Mouse (Mus musculus) embryonic facial prominence, embryonic 14.5 days (tissue): ENCODE data around the gene Prkce. TPM values are rescaled to one million over a fixed set of nuclear protein-coding genes. Genes with fewer than 3 reads are reported as not detected.

Experiments used
- ATAC-seq: fragments of 200-750 bp; cut with Nextera tagmentation; 2 replicates; pipeline ENCODE4 v1.8.0; 2017; ENCODE audit warnings: low read depth, moderate number of reproducible peaks, moderate TSS enrichment
- DNase-seq: peaks from one replicate; pipeline ENCODE4 v3.0.0-alpha.2; 2015; ENCODE audit warnings: low spot score
- H3K27ac ChIP-seq: fragments of 300-500 bp; sonication (generic); replicated peaks from 2 replicates; pipeline ENCODE4 v1.5.1; 2014; ENCODE audit warnings: low read depth, mild to moderate bottlenecking, low read length, moderate library complexity
- H3K27me3 ChIP-seq: fragments of 300-500 bp; sonication (generic); replicated peaks from 2 replicates; pipeline ENCODE4 v1.6.1; 2014; ENCODE audit warnings: low read length; ENCODE audit not compliant: control insufficient read depth, insufficient read depth
- H3K36me3 ChIP-seq: fragments of 300-500 bp; sonication (generic); 2 replicates; pipeline ENCODE4 v1.6.1; 2014; ENCODE audit warnings: low read length, mixed read lengths; ENCODE audit not compliant: control insufficient read depth, insufficient read depth
- H3K4me1 ChIP-seq: fragments of 300-500 bp; sonication (generic); 2 replicates; pipeline ENCODE4 v1.6.1; 2014; ENCODE audit warnings: antibody characterized with exemption, low read length; ENCODE audit not compliant: control insufficient read depth, insufficient read depth
- H3K4me2 ChIP-seq: fragments of 300-500 bp; sonication (generic); 2 replicates; pipeline ENCODE4 v1.6.1; 2014; ENCODE audit warnings: low read depth, mild to moderate bottlenecking, low read length, moderate library complexity, mixed read lengths
- H3K4me3 ChIP-seq: fragments of 300-500 bp; sonication (generic); 2 replicates; pipeline ENCODE4 v1.5.1; 2014; ENCODE audit warnings: low read depth, mild to moderate bottlenecking, low read length
- H3K9ac ChIP-seq: fragments of 300-500 bp; sonication (generic); 2 replicates; pipeline ENCODE4 v1.6.1; 2014; ENCODE audit warnings: low read depth, mild to moderate bottlenecking, low read length, moderate library complexity, mixed read lengths
- H3K9me3 ChIP-seq: fragments of 300-500 bp; sonication (generic); 2 replicates; pipeline ENCODE4 v1.6.1; 2016; ENCODE audit warnings: low read length; ENCODE audit not compliant: control insufficient read depth
- WGBS: fragments of 180-500 bp; shearing (Covaris S2); extraction: QIAGEN DNeasy Blood & Tissue Kit; methylation state at CpG from one replicate; pipeline ENCODE4 v1.1.7; 2014; 5-methylcytosine and 5-hydroxymethylcytosine counted together
- polyA plus RNA-seq: library from polyadenylated mRNA; unstranded; fragments of >200 nt; fragmentation: Nextera tagmentation; extraction: Ambion mirVana; gene quantifications from 2 replicates; pipeline ENCODE4 v1.2.1, GENCODE M21; 2014

Prkce gene
- polyA plus RNA-seq, 1 experiment from 2014 or later = 9.7 TPM

DNA sequence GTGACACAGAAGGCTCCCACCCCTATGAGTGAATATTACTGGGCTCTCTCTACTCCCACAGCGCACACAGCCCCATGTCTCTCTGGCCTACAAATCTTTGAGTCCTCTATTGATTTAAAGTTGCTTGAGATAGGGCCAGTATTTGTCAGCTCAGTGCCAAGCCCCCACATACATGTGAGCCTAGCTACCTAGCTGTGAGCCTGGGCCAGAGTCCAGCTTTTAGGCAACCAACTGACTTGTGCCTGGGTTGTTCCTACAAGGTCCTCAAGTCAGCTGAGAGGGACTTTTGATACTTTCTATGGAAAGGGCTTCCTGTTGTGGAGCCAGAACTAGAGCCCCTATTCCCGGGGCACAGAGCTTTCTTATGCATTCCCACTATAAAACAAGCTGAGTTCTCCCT, 357.5 kb downstream of the Prkce start:
- Histone ChIP-seq H3K9me3 (no peaks in the 10 kb centered on the region), H3K4me3 (no peak overlapping the region), H3K27ac (no peak overlapping the region), H3K27me3 (no peaks in the 10 kb centered on the region), H3K9ac (no peak overlapping the region), H3K4me2 (no peak overlapping the region), H3K4me1 (no peaks in the 10 kb centered on the region), H3K36me3 (no peaks in the 10 kb centered on the region)
- no peak for ATAC-seq
- WGBS = 92% methylated on average over 2 of the region's 2 CpGs
- no peak for DNase-seq

DNA sequence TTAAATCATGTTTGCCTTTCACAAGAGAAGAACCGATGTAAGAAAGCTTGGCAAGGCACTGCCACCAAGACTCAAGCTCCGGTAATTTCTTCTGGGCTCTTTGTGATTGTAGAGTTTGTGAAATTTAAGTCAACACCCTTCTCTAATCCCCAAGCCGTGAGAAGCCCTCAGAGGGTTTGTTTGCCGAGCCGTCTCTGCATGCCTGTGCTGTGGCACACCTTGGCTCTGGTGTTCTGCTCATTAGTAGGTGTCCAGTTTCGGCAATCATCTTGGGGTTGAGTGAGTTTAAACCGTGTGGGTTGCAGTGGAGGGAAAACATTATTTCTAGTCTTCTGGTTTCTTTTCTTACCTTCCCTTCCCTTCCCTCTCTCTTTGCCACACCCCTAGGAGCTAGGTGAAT, 358.4 kb downstream of the Prkce start:
- H3K4me2 ChIP-seq = no peak overlapping the region
- peak; percentile 87 for ATAC-seq
- no peaks in the 10 kb centered on the region for H3K4me1 ChIP-seq
- H3K27ac ChIP-seq = no peak overlapping the region
- no peaks in the 10 kb centered on the region for H3K9me3 ChIP-seq
- no peaks in the 10 kb centered on the region for H3K36me3 ChIP-seq
- no peak overlapping the region for H3K9ac ChIP-seq
- WGBS = 58% methylated on average over 7 of the region's 7 CpGs
- H3K27me3 ChIP-seq = no peaks in the 10 kb centered on the region
- peak; percentile 65 for DNase-seq
- no peak overlapping the region for H3K4me3 ChIP-seq

- 0 out of 2 replicates have a peak, but pooled peaks cover 4% of the 10 kb centered on the region for H3K4me1 ChIP-seq
- H3K9me3 ChIP-seq = no peaks in the 10 kb centered on the region
- 83% methylated on average over 5 of the region's 5 CpGs for whole genome bisulfite sequencing
- H3K27ac ChIP-seq = no peak overlapping the region
- H3K4me2 ChIP-seq = no peak overlapping the region
- no peak for ATAC-seq
- no peak overlapping the region for H3K4me3 ChIP-seq
- H3K36me3 ChIP-seq = no peaks in the 10 kb centered on the region
- no peak overlapping the region for H3K9ac ChIP-seq
- DNase-seq = no peak
- H3K27me3 ChIP-seq = no peaks in the 10 kb centered on the region
Observed at GRCm38 (mm10) chr17:86527298-86527697, 359.7 kb downstream of the Prkce start.

- 82% methylated on average over 10 of the region's 10 CpGs for WGBS
Observed at GRCm38 (mm10) chr17:86529003-86529402, 361.4 kb downstream of the Prkce start.

GRCm38 (mm10) chr17:86529411-86529810, 361.8 kb downstream of the Prkce start:
- Histone ChIP-seq H3K4me3 (no peak overlapping the region), H3K4me1 (0 out of 2 replicates have a peak, but pooled peaks cover 8% of the 10 kb centered on the region), H3K9me3 (no peaks in the 10 kb centered on the region), H3K36me3 (no peaks in the 10 kb centered on the region), H3K4me2 (no peak overlapping the region), H3K27me3 (no peaks in the 10 kb centered on the region), H3K9ac (no peak overlapping the region), H3K27ac (no peak overlapping the region)
- DNase-seq (no peak), ATAC-seq (no peak)
- WGBS = 75% methylated on average over 4 of the region's 4 CpGs

More at GRCm38 (mm10) chr17:86529003-86529402, 361.4 kb downstream of the Prkce start:
- Histone ChIP-seq H3K4me3 (no peak overlapping the region), H3K4me2 (no peak overlapping the region), H3K9ac (no peak overlapping the region), H3K27ac (no peak overlapping the region), H3K27me3 (no peaks in the 10 kb centered on the region), H3K36me3 (no peaks in the 10 kb centered on the region), H3K9me3 (no peaks in the 10 kb centered on the region), H3K4me1 (0 out of 2 replicates have a peak, but pooled peaks cover 8% of the 10 kb centered on the region)
- DNase-seq = no peak
- ATAC-seq = no peak

DNA sequence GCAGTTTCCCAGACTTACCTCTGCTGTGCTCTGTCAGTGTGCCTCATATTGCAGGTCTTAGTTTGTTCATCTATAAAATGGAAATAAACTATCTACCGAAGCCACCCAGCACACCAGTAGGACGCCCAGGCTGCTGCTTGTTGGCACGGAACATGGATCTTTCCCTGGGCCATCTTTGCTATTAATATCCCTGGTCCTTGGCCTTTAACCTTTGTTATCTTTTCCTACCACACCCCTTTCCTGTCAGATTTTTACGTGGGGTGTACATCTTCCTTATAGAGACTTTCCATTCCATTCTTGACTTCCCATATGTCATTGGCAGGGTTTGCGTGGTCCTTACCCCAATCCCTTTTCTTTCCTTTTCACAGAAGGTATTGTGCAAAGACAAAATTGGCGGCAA, 363.6 kb downstream of the Prkce start:
- Histone ChIP-seq H3K4me2 (no peak overlapping the region), H3K36me3 (no peaks in the 10 kb centered on the region), H3K27me3 (no peaks in the 10 kb centered on the region), H3K27ac (no peak overlapping the region), H3K9ac (no peak overlapping the region), H3K9me3 (no peaks in the 10 kb centered on the region), H3K4me1 (0 out of 2 replicates have a peak, but pooled peaks cover 8% of the 10 kb centered on the region), H3K4me3 (no peak overlapping the region)
- no peak for ATAC-seq
- WGBS = 91% methylated on average over 6 of the region's 6 CpGs
- no peak for DNase-seq

DNA sequence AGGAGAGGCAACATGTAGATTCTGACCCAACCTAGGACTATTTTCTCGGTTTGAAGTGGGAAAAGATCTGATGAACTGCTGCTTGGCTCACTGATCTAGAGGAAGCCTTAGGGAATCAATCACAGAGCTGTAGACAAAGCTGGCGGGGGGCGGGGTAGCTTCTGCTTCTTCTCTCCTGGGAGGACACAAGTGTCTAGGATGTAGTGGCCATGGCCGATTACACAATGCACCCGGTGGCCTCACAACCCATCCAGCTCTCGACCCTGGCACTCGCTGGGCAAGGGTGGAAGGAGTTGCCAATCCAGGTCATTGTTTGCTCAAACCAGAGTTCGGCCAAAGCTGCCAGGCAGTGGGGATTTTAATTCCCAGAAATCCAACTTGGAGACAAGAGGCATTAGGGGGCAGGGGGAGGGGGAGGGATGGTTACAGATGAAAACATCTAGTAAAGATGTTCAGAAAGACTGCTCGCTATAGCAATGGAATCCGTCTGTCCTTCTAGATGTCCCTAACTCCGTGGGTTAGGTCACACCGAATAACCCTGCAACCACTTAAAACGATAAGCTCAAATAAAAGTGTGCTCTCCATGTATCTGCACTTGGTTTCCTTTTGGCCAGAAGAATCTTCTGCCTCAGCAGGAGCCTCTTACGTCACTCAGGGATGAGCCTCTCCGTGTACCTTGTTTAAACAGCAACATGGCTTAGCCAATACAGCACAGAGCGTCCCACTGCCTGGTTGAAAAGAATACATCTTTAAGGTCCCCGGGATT, 365.4 kb downstream of the Prkce start:
- ATAC-seq (no peak), DNase-seq (no peak)
- H3K9ac ChIP-seq = no peak overlapping the region
- no peaks in the 10 kb centered on the region for H3K9me3 ChIP-seq
- H3K27ac ChIP-seq = no peak overlapping the region
- H3K4me1 ChIP-seq = peaks cover 8% of the 10 kb centered on the region; the same call in 1 of the 2 replicates
- H3K27me3 ChIP-seq = no peaks in the 10 kb centered on the region
- 75% methylated on average over 17 of the region's 17 CpGs for WGBS
- H3K4me2 ChIP-seq = no peak overlapping the region
- no peak overlapping the region for H3K4me3 ChIP-seq
- H3K36me3 ChIP-seq = no peaks in the 10 kb centered on the region

GRCm38 (mm10) chr17:86533549-86533851, 365.9 kb downstream of the Prkce start:
- 81% methylated on average over 11 of the region's 11 CpGs for WGBS
- no peak for ATAC-seq

GRCm38 (mm10) chr17:86535096-86535495, 367.5 kb downstream of the Prkce start:
- H3K4me1 ChIP-seq = peaks cover 8% of the 10 kb centered on the region; the same call in 1 of the 2 replicates
- H3K27ac ChIP-seq = 0 out of 2 replicates have a peak overlapping the region, but pooled peaks have one; percentile 29
- H3K27me3 ChIP-seq = no peaks in the 10 kb centered on the region
- H3K36me3 ChIP-seq = no peaks in the 10 kb centered on the region
- no peak overlapping the region for H3K4me2 ChIP-seq
- ATAC-seq (no peak), DNase-seq (no peak)
- no peak overlapping the region for H3K9ac ChIP-seq
- H3K4me3 ChIP-seq = no peak overlapping the region
- no peaks in the 10 kb centered on the region for H3K9me3 ChIP-seq
- 59% methylated on average over 10 of the region's 10 CpGs for WGBS

More at GRCm38 (mm10) chr17:86533549-86533851, 365.9 kb downstream of the Prkce start:
- no peak overlapping the region for H3K27ac ChIP-seq
- H3K9me3 ChIP-seq = no peaks in the 10 kb centered on the region
- H3K4me3 ChIP-seq = no peak overlapping the region
- no peaks in the 10 kb centered on the region for H3K36me3 ChIP-seq
- H3K4me2 ChIP-seq = no peak overlapping the region
- DNase-seq = no peak
- H3K27me3 ChIP-seq = no peaks in the 10 kb centered on the region
- peaks cover 8% of the 10 kb centered on the region; the same call in 1 of the 2 replicates for H3K4me1 ChIP-seq
- H3K9ac ChIP-seq = no peak overlapping the region
